ENCODE assay signal across 8 mouse cellular contexts in genomic region chr2:84865616-84866571, GRCm38 (mm10). TPM values are rescaled to one million over a fixed set of nuclear protein-coding genes. Genes with fewer than 3 reads are reported as not detected.
DNase-seq lines count a peak whose midpoint lies in the region; ATAC-seq and TF ChIP-seq lines count a peak whose summit lies in the region.

No protein-coding gene starts in this region.

- H3K36me3 ChIP-seq in spleen, adult 2 months (ENCODE audit: control insufficient read depth, insufficient read depth, low read length), result no peaks in the 10 kb centered on the region
- H3K36me3 ChIP-seq in embryonic facial prominence, embryonic 10.5 days (replicated peaks), result peaks cover 29% of the 10 kb centered on the region
- H3K36me3 ChIP-seq in heart, embryonic 14.5 days (ENCODE audit: control insufficient read depth, insufficient read depth, low read length), result peaks cover 30% of the 10 kb centered on the region
- H3K36me3 ChIP-seq in neural tube, embryonic 12.5 days, result peaks cover 5% of the 10 kb centered on the region; the same call in 1 of the 2 replicates

- no peaks in the 10 kb centered on the region for H3K9me3 ChIP-seq in embryonic facial prominence, embryonic 10.5 days
- no peaks in the 10 kb centered on the region for H3K9me3 ChIP-seq in heart, embryonic 14.5 days (ENCODE audit: control insufficient read depth, low read length)
- H3K9me3 ChIP-seq in neural tube, embryonic 12.5 days, result no peaks in the 10 kb centered on the region

- H3K27ac ChIP-seq in spleen, adult 2 months (ENCODE audit: insufficient read depth, low read length), result no peak overlapping the region
- peak overlapping the region; percentile 59 for H3K27ac ChIP-seq in embryonic facial prominence, embryonic 10.5 days (replicated peaks)
- H3K27ac ChIP-seq in heart, embryonic 14.5 days (replicated peaks in 1 of 2; ENCODE audit: control insufficient read depth in 1 of 2, insufficient read depth in 1 of 2, low read depth in 2 of 2, low read length in 2 of 2), result no peak overlapping the region
- H3K27ac ChIP-seq in neural tube, embryonic 12.5 days, result no peak overlapping the region

- no peaks in the 10 kb centered on the region for H3K4me1 ChIP-seq in spleen, adult 2 months (ENCODE audit: control insufficient read depth, insufficient read depth, insufficient read length)
- peaks cover 16% of the 10 kb centered on the region for H3K4me1 ChIP-seq in embryonic facial prominence, embryonic 10.5 days
- peaks cover 5% of the 10 kb centered on the region in 2 experiments; a peak in 2 of 4 replicates for H3K4me1 ChIP-seq in heart, embryonic 14.5 days (ENCODE audit: control insufficient read depth in 2 of 2, insufficient read depth in 2 of 2, low read length in 2 of 2)
- peaks cover 12% of the 10 kb centered on the region for H3K4me1 ChIP-seq in neural tube, embryonic 12.5 days

- ATAC-seq in heart, embryonic 14.5 days (ENCODE audit: insufficient number of reproducible peaks, insufficient read depth, low FRiP score, low read depth), result no peak
- ATAC-seq in neural tube, embryonic 12.5 days (ENCODE audit: low FRiP score, low read depth), result peak; percentile 63

- DNase-seq in spleen, adult 2 months (ENCODE audit: low read depth in 1 of 2, low spot score in 2 of 2), result peak in 1 of 2 experiments; percentile 45
- no peak for DNase-seq in spleen, adult 12 weeks (ENCODE audit: low spot score)
- DNase-seq in embryonic facial prominence, embryonic 10.5 days (ENCODE audit: low spot score), result peak; percentile 83
- peak; percentile 77 for DNase-seq in kidney, postnatal 10 days
- peak; percentile 35 to 45 for DNase-seq in lung, adult 18-20 months
- peak; percentile 86 for DNase-seq in thymus, postnatal 4 days

- H3K4me2 ChIP-seq in heart, embryonic 14.5 days (ENCODE audit: low read length), result peak overlapping the region; percentile 67
- H3K4me2 ChIP-seq in neural tube, embryonic 12.5 days (replicated peaks), result peak overlapping the region; percentile 82

- peak; percentile 67; the same call in 1 of the 2 replicates for TF ChIP-seq CTCF in spleen, adult 2 months (IDR thresholded peaks at IDR 0.05; ENCODE audit: extremely low read depth, insufficient read depth, insufficient read length, insufficient replicate concordance)

- TF ChIP-seq POLR2A in spleen, adult 2 months (IDR thresholded peaks at IDR 0.05; ENCODE audit: low read depth, low read length), result no peak

- peak overlapping the region; percentile 54; the same call in 1 of the 2 replicates for H3K9ac ChIP-seq in heart, embryonic 14.5 days (ENCODE audit: low read length)
- peak overlapping the region; percentile 57; the same call in 1 of the 2 replicates for H3K9ac ChIP-seq in neural tube, embryonic 12.5 days

- 9% methylated on average over 46 of the region's 47 CpGs for WGBS in spleen, adult 2 months
- under 1% methylated on average over 47 of the region's 47 CpGs for WGBS in embryonic facial prominence, embryonic 10.5 days
- 1% methylated on average over 46 of the region's 47 CpGs for WGBS in heart, embryonic 14.5 days
- WGBS in neural tube, embryonic 12.5 days, result 2% methylated on average over 47 of the region's 47 CpGs

- H3K27me3 ChIP-seq in spleen, adult 2 months (ENCODE audit: control insufficient read depth, insufficient read depth, low read length), result peaks cover 8% of the 10 kb centered on the region; the same call in 1 of the 2 replicates
- peaks cover 60% of the 10 kb centered on the region for H3K27me3 ChIP-seq in embryonic facial prominence, embryonic 10.5 days (replicated peaks; ENCODE audit: low read depth, poor library complexity, severe bottlenecking)
- H3K27me3 ChIP-seq in heart, embryonic 14.5 days (ENCODE audit: control insufficient read depth, insufficient read depth, low read length), result peaks cover 54% of the 10 kb centered on the region
- H3K27me3 ChIP-seq in neural tube, embryonic 12.5 days (replicated peaks), result peaks cover 54% of the 10 kb centered on the region

- no peak overlapping the region for H3K4me3 ChIP-seq in spleen, adult 2 months (ENCODE audit: extremely low read depth, insufficient read depth, insufficient read length)
- peak overlapping the region; percentile 58 for H3K4me3 ChIP-seq in embryonic facial prominence, embryonic 10.5 days
- peak overlapping the region; percentile 26 to 37 for H3K4me3 ChIP-seq in heart, embryonic 14.5 days (ENCODE audit: control insufficient read depth in 1 of 2, insufficient read depth in 1 of 2, low read depth in 1 of 2, low read length in 2 of 2)
- peak overlapping the region; percentile 32 for H3K4me3 ChIP-seq in neural tube, embryonic 12.5 days

RNA-seq across cellular contexts. Expression of gene Rtn4rl2, which starts 20.6 kb away (rescaled TPM):
- 3.0 and 7.3 TPM in 2 replicates for polyA plus RNA-seq in spleen, adult 2 months (2012; rRNA removed)
- 2.5 and 2.6 TPM in 2 replicates for polyA plus RNA-seq in embryonic facial prominence, embryonic 10.5 days (2016; fragmentation: Nextera tagmentation; extraction: Ambion mirVana)
- 2.2 TPM in 2 replicates for polyA plus RNA-seq in heart, embryonic 14.5 days (2014; fragmentation: Nextera tagmentation; extraction: Ambion mirVana)
- 9.5 and 14.7 TPM in 2 replicates for polyA plus RNA-seq in neural tube, embryonic 12.5 days (2016; fragmentation: Nextera tagmentation; extraction: Ambion mirVana)

RNA-seq across cellular contexts. Expression of gene Slc43a1, which starts 27.2 kb away (rescaled TPM):
- polyA plus RNA-seq in spleen, adult 2 months (2012; rRNA removed), result 59.6 and 70.0 TPM in 2 replicates
- polyA plus RNA-seq in embryonic facial prominence, embryonic 10.5 days (2016; fragmentation: Nextera tagmentation; extraction: Ambion mirVana), result 30.4 and 35.4 TPM in 2 replicates
- polyA plus RNA-seq in heart, embryonic 14.5 days (2014; fragmentation: Nextera tagmentation; extraction: Ambion mirVana), result 9.2 and 10.5 TPM in 2 replicates
- 8.4 and 10.2 TPM in 2 replicates for polyA plus RNA-seq in neural tube, embryonic 12.5 days (2016; fragmentation: Nextera tagmentation; extraction: Ambion mirVana)

RNA-seq across cellular contexts. Expression of gene Timm10, which starts 39.1 kb away (rescaled TPM):
- polyA plus RNA-seq in spleen, adult 2 months (2012; rRNA removed), result 19.0 and 24.4 TPM in 2 replicates
- polyA plus RNA-seq in embryonic facial prominence, embryonic 10.5 days (2016; fragmentation: Nextera tagmentation; extraction: Ambion mirVana), result 64.9 and 65.8 TPM in 2 replicates
- 90.3 and 94.1 TPM in 2 replicates for polyA plus RNA-seq in heart, embryonic 14.5 days (2014; fragmentation: Nextera tagmentation; extraction: Ambion mirVana)
- 37.6 and 39.4 TPM in 2 replicates for polyA plus RNA-seq in neural tube, embryonic 12.5 days (2016; fragmentation: Nextera tagmentation; extraction: Ambion mirVana)

RNA-seq across cellular contexts. Expression of gene Smtnl1, which starts 43.4 kb away (rescaled TPM):
- 0.04 TPM in 1 of 2 replicates, not detected in the other for polyA plus RNA-seq in spleen, adult 2 months (2012; rRNA removed)
- 0.21 and 0.27 TPM in 2 replicates for polyA plus RNA-seq in embryonic facial prominence, embryonic 10.5 days (2016; fragmentation: Nextera tagmentation; extraction: Ambion mirVana)
- polyA plus RNA-seq in heart, embryonic 14.5 days (2014; fragmentation: Nextera tagmentation; extraction: Ambion mirVana), result 0.11 and 0.19 TPM in 2 replicates
- not detected in 2 replicates for polyA plus RNA-seq in neural tube, embryonic 12.5 days (2016; fragmentation: Nextera tagmentation; extraction: Ambion mirVana)
